Mouse (Mus musculus): ENCODE measurements around the gene Sclt1.

Gene Sclt1

DNA sequence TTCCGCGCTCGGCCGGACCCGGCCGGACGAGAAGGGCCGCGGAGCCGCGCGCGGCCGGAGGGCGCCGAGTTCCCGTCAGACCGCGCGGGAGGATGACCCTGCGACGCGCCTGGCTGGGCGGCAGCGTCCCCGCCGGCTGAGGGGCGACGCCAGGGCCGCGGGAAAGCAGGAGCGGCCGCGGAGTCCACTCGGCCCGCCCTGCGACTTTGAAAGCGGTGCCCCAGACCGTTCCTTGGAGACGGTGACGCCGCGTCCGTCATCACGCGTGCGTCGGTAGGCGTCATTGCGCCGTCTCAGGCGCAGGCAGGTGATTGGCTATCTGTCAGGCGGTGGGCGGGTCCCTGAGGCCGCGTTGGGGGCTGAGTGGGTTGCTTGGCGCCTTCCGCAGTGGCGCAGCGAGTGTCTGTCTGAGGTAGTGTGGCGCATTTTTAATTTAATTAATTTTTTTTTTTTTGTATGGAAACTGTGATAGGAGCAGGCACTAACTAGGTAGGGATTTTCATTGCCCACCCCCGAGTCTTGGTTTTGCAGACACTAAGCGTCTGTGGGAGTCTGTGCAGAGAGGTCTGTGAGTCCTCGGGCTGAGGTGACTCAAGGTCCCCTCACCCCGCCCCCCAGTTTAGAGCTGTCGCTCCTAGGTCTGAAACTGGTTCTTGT lies at the start of gene Sclt1, which contains the start of gene D3Ertd751e:
Gene Sclt1, minus strand, starts transcription at position 237 of the 657 bp plus-strand sequence.
Gene D3Ertd751e, plus strand, starts transcription at position 334 of the 657 bp plus-strand sequence.
- DNase-seq = peak; percentile 98

DNA sequence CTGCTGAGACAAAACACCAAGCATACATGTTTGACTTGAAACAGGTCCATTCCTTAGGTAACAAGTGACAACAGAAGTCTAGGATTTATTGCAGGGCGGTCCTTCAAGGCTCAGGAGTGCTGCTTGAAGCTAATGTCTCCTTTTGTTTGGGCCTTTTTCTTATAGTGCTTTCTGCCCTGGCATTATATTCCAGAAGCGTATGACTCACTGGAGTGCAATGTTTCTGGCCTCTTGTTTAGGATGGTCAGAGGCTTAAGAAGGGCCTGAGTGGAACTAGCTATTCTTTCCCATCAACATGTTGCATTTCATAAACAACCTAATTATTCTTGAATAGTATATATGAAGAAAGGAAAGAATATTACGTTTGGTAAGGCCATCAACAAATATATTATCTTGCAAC lies 19.8 kb upstream of the Sclt1 start:
- no peak for DNase-seq

DNA sequence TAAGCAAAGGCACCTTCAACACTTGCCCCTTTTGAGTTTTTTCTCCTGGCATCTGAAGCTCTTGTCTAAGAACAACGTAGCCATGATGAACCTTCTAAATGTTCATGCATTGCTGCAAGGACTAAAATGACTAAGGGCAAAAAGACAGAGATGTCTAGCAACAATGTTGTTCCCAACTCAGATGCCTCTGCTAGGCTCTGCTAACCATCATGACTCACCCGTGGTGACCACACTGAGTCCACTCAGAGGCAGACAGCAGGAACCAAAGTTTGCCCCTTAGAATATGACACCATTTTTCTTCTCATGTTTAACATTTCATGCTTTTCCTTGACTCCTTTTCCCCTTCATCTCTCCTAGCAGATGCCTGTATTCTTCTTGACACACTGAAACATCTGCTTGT lies 12.2 kb upstream of the Sclt1 start:
- DNase-seq = no peak

DNA sequence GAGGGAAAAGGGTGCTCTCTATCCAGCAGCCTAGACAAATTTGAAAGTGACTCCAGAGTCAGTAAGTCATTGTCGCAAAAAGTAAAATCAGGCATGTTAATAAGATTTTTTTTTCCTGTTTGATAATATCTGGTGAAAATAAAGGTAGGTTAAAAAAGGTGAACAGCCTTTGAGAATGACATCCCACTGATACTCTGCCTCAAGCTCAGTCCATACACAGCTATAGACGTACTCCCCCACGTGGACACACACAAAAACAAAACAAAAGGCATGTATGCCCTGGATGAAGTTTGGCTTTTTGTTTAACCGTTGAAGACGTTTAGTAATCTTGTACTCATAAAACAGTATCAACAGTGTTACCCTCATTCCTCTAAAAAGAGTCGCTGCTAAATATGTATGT lies 1.1 kb upstream of the Sclt1 start:
- DNase-seq = peak; percentile 30

DNA sequence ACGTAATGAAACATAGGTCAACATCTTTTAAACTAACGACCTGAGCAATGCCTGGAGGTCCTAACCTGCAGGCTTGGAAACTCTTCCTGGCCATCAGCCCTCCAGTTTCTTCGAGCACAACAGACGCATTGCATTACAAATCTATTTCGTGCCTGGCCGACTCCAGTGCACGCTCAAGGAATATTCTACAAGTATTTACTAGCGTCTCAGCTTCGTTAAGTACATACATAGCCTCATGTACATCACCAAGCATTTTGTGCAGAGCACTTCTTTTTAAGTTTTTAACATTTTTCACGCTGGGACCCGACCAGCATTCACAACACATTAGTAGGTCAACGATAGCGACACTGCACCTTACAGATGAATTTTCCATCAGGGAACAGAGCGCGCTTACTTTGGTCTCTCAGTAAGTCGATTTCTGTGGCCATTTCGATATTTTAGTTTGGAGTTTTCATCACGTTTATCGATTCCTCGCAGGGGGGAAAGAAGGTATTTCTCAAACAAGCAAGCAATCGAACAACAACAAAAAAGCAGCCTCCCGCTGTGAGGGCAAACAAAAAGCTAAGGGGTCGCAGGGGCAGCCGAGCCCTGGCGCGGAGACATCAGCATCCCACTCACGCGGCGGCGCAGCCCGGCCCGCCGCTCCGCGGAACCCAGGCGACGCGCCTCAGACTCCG lies 575 bp downstream of the Sclt1 start:
- peak; percentile 20 for DNase-seq

DNA sequence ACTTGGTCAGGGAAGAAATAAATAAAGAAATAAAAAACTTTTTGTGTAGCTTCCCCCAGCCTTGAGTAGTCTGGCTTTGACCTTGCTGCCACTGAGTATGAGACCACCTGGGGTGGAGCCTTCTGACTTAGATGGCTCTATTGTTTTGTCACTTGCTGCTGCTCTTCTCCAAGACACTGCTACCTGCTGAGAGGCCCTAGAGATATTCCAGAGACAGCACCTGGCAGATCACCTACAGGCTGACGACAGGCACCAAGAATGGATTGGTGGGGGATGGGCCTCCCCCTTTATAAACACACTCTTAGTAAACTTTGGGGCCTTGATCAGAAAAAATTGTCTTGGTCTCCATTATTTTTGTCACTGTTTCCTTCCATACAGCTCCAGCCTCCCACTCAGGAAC lies 46.6 kb downstream of the Sclt1 start:
- DNase-seq = no peak

DNA sequence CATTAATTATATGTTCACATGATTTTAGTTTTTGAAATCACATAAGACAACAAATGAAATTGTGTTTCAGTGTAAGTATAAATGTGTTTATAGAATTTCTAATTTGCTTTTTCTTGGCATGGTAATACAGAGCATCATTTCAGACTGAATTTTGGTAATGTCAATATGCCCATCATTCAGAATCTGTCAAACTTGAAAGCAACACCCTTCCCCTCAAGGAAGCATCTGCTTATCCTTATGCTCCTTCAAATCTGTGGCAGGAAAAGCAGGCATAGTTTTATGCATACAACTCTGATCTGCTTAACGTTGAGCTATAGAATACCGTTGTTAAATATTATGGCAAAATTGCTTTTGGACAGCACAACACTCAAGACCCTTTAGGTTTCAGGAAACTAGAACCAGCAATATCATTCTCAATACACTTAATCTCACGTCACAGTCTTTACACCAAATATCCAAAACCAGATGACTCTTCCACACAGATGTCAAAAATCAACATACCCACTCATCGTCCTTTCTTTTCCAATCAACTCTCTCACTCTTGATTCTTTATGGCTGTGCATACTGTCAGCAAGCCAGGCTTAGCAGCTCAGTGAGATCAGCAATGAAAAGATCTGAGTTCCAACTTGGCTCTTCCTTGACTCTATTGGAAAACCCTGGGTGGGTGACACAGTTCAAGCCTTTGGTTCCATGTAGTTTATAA lies 49.7 kb downstream of the Sclt1 start:
- DNase-seq = no peak

DNA sequence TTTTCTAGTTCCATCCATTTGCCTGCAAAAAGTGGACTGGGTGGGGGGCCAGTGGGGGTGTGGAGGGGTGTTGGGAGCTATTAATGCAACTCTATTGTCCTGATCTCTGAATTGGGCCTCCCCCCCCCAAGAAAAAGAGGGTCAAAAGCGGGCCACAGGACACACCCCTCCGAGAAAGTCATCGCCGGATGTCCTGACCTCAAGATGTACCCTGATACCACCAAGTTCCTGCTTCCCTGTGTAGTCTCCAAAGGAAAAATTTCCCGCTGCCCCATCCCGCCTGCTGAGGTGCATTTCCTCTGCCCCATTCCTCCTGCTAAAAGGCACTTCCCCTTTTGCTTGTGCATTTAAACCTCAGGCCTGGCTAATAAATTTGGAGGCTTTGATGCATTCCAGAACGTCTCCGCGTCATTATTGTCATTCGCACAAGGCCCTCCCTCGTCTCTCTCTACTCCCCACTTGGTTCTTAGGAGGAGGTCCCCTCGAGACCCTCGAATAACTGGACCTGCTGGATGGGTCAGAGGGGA lies 52.1 kb downstream of the Sclt1 start:
- DNase-seq = peak; percentile 4

DNA sequence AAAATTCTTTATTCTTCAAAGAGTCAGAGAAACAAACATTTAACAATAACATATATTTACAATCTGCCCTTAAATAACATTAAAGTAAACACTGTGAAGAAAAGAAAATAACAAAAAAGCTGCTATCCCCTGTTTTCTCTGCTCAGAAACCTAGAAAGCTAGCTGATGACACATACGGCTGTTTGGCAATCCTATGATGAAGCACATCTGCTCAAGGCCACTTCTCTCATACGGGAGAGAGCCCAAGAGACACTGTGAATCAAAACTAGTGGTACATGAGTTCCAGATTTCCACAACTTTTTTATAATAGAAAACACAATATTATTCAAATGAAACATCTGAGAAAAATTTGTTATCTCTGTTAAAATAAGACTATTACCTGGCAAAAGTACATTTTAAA lies 55.9 kb downstream of the Sclt1 start:
- no peak for DNase-seq

DNA sequence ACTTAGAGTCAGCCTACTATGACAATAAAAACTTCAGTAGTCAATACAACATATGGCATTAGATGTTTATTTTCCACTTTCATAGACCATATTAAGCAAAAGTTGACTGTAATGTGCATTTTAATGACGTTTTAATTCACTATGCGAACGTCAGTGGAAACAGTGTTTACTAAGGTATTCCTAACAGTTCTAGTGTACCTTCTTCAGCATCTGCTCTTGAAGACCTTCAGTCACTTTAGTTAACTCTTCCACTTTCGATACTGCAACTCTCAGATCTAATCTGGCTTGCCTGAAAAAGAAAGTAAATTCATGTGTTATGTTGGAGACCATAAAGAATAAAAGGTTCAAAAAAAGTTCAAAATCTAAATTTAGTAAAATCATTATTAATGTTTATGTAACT lies 60.2 kb downstream of the Sclt1 start:
- no peak for DNase-seq

DNA sequence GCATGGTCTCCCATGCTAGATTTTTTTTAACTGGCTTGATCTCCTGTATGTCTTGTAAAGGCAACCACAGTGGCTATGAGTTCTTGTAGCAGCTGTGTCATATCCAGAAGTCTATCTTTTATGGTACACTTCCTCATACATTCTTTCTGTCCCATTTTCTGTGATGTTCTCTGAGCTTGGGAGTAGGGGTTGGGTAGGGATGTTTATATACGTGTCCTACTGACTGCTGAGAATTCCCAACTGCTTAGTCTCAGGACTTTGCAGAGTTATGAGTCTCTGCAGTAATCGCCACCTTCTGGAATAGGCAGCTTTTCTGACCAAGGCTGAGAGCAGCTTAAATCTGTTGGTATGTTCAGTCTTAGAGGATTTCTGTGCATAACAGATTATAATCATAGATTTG lies 65.7 kb downstream of the Sclt1 start:
- DNase-seq = no peak

DNA sequence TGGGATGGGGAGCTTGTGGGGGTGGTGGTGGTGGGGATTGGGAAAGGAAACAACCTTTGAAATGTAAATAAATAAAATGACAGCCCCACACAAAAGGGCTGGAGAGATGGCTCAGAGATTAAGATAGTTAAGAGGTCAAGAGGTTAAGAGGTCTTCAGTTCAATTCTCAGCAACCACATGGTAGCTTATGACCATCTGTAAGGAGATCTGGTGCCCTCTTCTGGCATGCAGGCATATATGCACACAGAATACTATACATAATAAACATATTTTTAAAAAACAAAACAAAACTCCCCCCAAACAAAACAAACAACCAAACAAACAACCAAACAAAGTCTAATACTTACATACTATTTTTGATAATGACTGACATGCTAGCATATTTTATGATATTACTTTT lies 67.5 kb downstream of the Sclt1 start:
- DNase-seq = no peak

DNA sequence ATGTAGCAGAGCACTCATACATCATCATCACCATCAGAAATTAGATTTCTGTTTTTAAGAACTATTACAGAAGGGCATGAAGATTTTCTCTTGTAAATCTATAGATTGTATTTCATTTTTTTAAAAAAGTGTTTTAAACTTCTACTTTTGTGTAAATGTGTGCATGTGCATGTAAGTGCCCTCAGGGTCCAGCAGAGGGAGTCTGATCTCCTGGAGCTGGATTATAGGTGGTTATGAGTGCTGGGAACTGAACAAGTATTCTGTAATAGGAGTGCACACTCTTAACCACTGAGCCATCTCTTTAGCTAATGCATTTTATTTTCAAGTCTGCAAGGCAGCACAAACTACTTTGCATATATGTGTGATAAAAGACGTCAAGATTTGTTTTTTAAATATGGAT lies 86.7 kb downstream of the Sclt1 start:
- DNase-seq = no peak

DNA sequence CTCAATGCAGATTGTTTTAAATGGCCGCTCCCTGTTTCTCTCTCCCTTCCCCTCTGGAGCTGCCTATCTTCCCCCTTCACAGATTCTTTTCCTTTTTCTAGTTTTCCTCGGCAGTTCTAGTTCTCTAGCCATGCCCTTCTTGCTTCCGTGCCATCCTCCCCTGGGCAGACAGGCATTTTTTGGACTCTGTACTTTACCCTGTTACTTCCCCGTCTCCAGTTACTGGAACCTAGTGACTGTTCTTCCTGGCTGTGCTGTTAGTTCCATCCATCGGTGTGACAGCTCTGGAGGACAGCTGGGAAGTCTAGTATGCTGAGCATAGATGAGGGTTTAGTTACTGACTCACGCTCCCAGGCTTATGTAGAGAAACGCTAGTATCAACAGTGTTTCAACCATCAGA lies 121.3 kb downstream of the Sclt1 start:
- peak; percentile 73 for DNase-seq

DNA sequence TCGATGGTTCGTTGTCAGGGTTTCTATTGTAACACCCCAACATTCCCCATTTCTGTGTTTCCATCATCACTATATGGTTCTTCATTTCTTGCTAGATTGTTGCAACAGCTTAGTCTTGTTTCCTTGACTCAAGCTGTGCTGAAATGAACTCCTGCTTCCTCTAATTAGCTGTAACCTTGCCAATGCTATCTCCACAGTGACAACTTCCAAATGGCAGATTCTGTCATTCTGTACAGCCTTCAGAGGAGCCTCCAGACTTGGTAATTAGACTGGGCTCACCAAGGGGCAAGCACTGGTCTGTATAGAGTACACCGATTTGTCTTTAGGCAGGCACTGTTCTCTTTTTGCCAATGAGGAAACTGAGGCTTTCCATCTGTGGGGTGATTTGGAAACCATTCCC lies 123.8 kb downstream of the Sclt1 start:
- no peak for DNase-seq

DNA sequence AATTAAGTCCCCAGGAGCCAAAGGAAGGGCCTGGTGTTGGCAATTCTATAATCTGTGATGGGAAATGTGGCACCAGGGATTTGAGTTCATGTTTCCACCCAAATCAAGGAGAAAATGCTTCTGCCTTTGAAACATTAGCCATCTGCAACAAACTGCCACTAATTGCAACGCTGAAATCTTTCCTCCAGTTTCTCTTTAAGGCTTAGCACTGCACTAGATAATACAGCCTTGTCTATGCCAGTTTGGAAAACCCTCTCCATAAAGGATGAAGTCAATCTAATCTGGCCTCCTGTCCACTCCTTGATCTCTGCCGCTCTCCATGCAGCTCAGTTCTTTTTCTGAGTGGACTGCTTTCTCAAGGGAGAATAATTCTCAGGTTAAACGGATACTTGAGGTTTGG lies 124.3 kb downstream of the Sclt1 start:
- DNase-seq = no peak

DNA sequence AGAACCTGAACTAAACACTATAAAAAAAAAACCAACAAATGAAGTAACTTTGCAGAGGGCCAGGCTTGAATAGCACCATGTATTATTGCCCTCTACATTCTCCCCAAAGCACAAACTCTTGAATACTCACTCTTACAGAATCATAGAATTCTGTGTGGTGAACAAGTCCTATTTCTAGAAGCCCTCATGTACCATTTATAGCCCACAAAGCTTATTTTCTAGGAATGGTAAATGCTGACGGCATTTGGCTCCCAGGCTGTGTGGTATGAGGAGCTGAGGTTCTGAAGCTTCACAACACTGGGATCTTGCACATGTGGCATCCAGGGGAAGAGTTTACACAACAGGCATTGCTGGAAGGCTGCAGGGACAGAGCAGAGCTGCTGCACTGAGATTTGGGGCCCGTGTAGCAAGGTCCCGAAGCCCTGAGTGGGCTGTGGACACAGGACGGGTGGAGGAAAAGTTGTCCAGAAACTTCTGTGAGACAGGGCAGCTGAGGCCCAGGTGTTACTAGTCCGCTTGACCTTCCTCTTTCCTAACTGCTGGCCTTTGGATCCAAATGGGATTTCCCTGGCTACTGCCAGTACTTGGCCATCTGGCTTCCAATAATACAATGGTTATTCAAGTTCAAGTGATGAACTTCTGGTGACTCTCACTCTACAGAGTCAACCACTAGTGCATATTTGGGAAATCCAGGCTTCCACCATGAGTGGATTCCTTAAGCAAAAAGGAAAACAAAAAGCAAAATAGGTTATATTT lies 127.9 kb downstream of the Sclt1 start:
- DNase-seq = no peak

DNA sequence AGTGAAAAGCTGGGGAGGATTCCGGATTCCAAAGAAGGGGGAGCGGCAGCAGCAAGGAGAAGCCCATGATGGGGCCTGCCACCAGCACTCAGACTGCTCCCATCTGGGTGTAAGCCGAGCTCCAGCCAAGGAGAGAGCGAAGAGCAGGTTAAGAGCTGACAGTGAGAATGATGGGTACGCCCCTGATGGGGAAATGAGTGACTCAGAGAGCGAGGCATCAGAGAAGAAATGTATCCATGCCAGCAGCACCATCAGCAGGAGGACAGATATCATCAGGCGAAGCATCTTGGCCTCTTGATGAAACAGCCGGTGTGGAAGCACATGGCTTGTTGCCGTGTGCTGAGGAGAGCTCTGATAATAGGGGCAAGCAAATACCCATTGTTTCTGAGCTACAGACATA lies 128.6 kb downstream of the Sclt1 start:
- DNase-seq = no peak

DNA sequence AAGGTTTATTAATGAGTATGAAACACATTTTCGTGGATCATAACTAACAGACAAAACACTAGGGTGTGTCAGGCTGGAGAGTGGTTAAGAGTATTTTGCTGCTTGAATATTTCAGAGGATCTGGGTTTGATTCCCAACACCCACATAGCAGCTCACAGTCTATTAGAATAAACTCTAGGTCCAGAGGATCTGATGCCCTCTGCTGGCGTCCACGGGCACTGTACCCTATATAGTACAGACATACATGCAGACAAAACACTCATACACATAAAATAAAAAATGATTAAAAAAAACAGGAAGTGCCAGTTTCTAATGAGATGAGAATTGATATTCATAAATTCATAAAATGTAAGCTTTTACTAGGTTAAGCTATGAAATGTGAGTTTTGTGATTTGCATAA lies 130.1 kb downstream of the Sclt1 start:
- DNase-seq = no peak

DNA sequence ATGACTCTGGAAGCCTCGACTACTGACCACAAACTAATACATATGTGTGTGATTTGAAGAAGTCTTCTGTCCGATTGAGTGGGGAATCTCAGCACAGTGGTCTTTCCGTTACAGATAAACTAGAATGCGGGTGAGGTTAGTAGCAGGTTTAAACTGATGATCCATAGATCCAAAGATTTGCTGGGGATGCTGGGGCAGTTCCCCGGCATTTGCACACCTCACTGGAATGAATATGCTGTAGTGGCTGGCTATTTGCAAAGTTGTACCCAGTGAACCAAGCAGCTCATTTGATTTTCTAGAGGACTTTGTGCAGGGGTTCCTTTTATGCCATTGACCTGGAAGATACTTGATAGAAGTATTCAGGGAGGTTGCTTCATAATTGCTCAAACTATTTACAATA lies 133.2 kb downstream of the Sclt1 start:
- no peak for DNase-seq

DNA sequence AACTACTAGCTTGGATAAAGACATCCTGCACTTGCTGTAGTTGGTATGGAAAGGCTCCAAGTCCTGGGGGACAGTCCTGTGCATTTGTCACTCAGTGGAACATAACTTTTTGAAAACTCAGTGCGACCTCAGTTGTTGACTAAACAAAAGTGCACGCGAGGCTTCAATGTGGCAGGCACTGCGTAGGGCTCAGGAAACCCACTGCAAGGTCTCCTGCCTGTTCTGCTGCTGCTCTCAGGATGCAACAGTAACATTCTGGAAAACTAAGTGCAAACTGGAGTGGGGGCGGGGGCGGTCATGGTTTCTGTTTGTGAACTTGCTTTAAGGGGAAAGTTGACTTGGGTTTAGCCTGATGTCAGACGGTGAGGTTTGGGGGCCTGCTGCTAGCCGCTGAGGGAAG lies 134.8 kb downstream of the Sclt1 start:
- no peak for DNase-seq

DNA sequence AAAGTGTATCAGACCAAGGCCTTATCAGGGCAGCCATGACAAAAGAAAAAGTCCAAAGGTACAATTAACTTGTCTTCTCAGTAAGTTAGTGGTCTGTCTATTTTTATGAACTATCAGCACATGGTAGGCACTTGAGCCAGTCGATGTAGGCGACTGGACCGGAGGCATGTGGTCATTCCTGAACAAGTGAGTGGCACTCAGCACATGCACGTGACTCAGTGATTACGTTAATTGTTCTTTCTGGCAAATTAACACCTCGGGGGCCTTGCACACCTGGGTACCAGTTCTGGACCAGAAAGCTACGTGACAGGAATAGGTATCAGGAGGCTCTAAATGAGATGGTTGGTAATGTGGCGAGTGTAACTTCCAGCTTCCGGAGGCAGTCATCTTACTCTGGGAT lies 135.3 kb downstream of the Sclt1 start:
- peak; percentile 49 for DNase-seq

DNA sequence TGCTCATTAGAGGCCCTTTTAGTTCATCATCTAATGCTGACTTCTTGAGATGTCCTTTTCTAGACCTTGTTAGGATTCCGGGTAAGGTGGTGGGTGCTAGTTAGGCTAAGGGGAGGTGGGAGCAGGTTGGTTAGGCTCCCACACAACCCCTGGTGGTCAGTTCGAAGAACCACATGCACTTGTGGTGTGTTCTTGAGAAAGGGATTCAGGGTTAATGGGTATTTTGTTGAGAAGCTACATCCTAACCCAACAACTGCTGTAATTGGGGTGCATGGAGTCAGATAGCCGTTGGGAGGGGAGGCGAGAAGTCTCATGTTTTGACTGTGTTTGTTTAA lies 136.0 kb downstream of the Sclt1 start:
- no peak for DNase-seq
